Mouse (Mus musculus): ENCODE data around the gene Slc25a15. TPM values are rescaled to one million over a fixed set of nuclear protein-coding genes. Genes with fewer than 3 reads are reported as not detected.

The Slc25a15 gene
- polyA plus RNA-seq, 1 experiment from 2014 or later: 7.1 TPM

GRCm38 (mm10) chr8:22397811-22398141, 621 bp downstream of the Slc25a15 start:
- Histone ChIP-seq H3K9me3 (replicated peaks; ENCODE audit: control insufficient read depth, low read length, poor library complexity, severe bottlenecking) (no peaks in the 10 kb centered on the region), H3K9ac (ENCODE audit: low read depth, low read length) (peak overlapping the region; percentile 83), H3K27ac (ENCODE audit: low read length) (peak overlapping the region; percentile 88), H3K36me3 (ENCODE audit: control insufficient read depth, insufficient read depth, low read length) (0 out of 2 replicates have a peak, but pooled peaks cover 2% of the 10 kb centered on the region), H3K4me1 (ENCODE audit: control insufficient read depth, insufficient read depth, low read length) (peaks cover 8% of the 10 kb centered on the region), H3K27me3 (ENCODE audit: control insufficient read depth, insufficient read depth, low read depth, low read length) (no peaks in the 10 kb centered on the region), H3K4me2 (ENCODE audit: low read length) (peak overlapping the region; percentile 85), H3K4me3 (ENCODE audit: low read depth, low read length) (peak overlapping the region; percentile 76)
- under 1% methylated on average over 12 of the region's 13 CpGs for WGBS
- ATAC-seq: peak; percentile 5; the same call in 1 of the 2 replicates

- H3K9me3 ChIP-seq (replicated peaks; ENCODE audit: control insufficient read depth, low read length, poor library complexity, severe bottlenecking): no peaks in the 10 kb centered on the region
- WGBS: 94% methylated on average over 8 of the region's 8 CpGs
- ATAC-seq: no peak
- H3K27me3 ChIP-seq (ENCODE audit: control insufficient read depth, insufficient read depth, low read depth, low read length): no peaks in the 10 kb centered on the region
- H3K4me1 ChIP-seq (ENCODE audit: control insufficient read depth, insufficient read depth, low read length): peaks cover 8% of the 10 kb centered on the region
- 0 out of 2 replicates have a peak, but pooled peaks cover 2% of the 10 kb centered on the region for H3K36me3 ChIP-seq (ENCODE audit: control insufficient read depth, insufficient read depth, low read length)
- no peak overlapping the region for H3K4me3 ChIP-seq (ENCODE audit: low read depth, low read length)
- H3K9ac ChIP-seq (ENCODE audit: low read depth, low read length): no peak overlapping the region
- H3K27ac ChIP-seq (ENCODE audit: low read length): no peak overlapping the region
- no peak overlapping the region for H3K4me2 ChIP-seq (ENCODE audit: low read length)
These were observed 3.1 kb downstream of the Slc25a15 start for GRCm38 (mm10) chr8:22395256-22395655.

- Histone ChIP-seq H3K36me3 (ENCODE audit: control insufficient read depth, insufficient read depth, low read length) (0 out of 2 replicates have a peak, but pooled peaks cover 2% of the 10 kb centered on the region), H3K9ac (ENCODE audit: low read depth, low read length) (no peak overlapping the region), H3K9me3 (replicated peaks; ENCODE audit: control insufficient read depth, low read length, poor library complexity, severe bottlenecking) (no peaks in the 10 kb centered on the region), H3K27me3 (ENCODE audit: control insufficient read depth, insufficient read depth, low read depth, low read length) (no peaks in the 10 kb centered on the region), H3K4me2 (ENCODE audit: low read length) (no peak overlapping the region), H3K4me1 (ENCODE audit: control insufficient read depth, insufficient read depth, low read length) (peaks cover 8% of the 10 kb centered on the region), H3K27ac (ENCODE audit: low read length) (no peak overlapping the region), H3K4me3 (ENCODE audit: low read depth, low read length) (no peak overlapping the region)
- ATAC-seq: no peak
- WGBS: 96% methylated on average over 4 of the region's 4 CpGs
These were observed 3.9 kb downstream of the Slc25a15 start for GRCm38 (mm10) chr8:22394471-22394870.

- H3K4me2 ChIP-seq (ENCODE audit: low read length): no peak overlapping the region
- no peaks in the 10 kb centered on the region for H3K27me3 ChIP-seq (ENCODE audit: control insufficient read depth, insufficient read depth, low read depth, low read length)
- H3K27ac ChIP-seq (ENCODE audit: low read length): no peak overlapping the region
- H3K9me3 ChIP-seq (replicated peaks; ENCODE audit: control insufficient read depth, low read length, poor library complexity, severe bottlenecking): no peaks in the 10 kb centered on the region
- ATAC-seq: no peak
- 92% methylated on average over 8 of the region's 8 CpGs for WGBS
- H3K36me3 ChIP-seq (ENCODE audit: control insufficient read depth, insufficient read depth, low read length): peaks cover 2% of the 10 kb centered on the region; the same call in 1 of the 2 replicates
- H3K9ac ChIP-seq (ENCODE audit: low read depth, low read length): no peak overlapping the region
- H3K4me3 ChIP-seq (ENCODE audit: low read depth, low read length): no peak overlapping the region
- no peaks in the 10 kb centered on the region for H3K4me1 ChIP-seq (ENCODE audit: control insufficient read depth, insufficient read depth, low read length)
These were observed 7.5 kb downstream of the Slc25a15 start for GRCm38 (mm10) chr8:22390766-22391463.

- no peak for ATAC-seq
- H3K9me3 ChIP-seq (replicated peaks; ENCODE audit: control insufficient read depth, low read length, poor library complexity, severe bottlenecking): no peaks in the 10 kb centered on the region
- H3K4me1 ChIP-seq (ENCODE audit: control insufficient read depth, insufficient read depth, low read length): no peaks in the 10 kb centered on the region
- H3K9ac ChIP-seq (ENCODE audit: low read depth, low read length): no peak overlapping the region
- 81% methylated on average over 10 of the region's 10 CpGs for WGBS
- no peak overlapping the region for H3K4me3 ChIP-seq (ENCODE audit: low read depth, low read length)
- H3K4me2 ChIP-seq (ENCODE audit: low read length): no peak overlapping the region
- peaks cover 2% of the 10 kb centered on the region; the same call in 1 of the 2 replicates for H3K36me3 ChIP-seq (ENCODE audit: control insufficient read depth, insufficient read depth, low read length)
- H3K27me3 ChIP-seq (ENCODE audit: control insufficient read depth, insufficient read depth, low read depth, low read length): no peaks in the 10 kb centered on the region
- no peak overlapping the region for H3K27ac ChIP-seq (ENCODE audit: low read length)
These were observed 8.5 kb downstream of the Slc25a15 start for GRCm38 (mm10) chr8:22389874-22390273.

- Histone ChIP-seq H3K36me3 (ENCODE audit: control insufficient read depth, insufficient read depth, low read length) (peaks cover 7% of the 10 kb centered on the region), H3K4me3 (ENCODE audit: low read depth, low read length) (no peak overlapping the region), H3K4me2 (ENCODE audit: low read length) (no peak overlapping the region), H3K9ac (ENCODE audit: low read depth, low read length) (no peak overlapping the region), H3K9me3 (replicated peaks; ENCODE audit: control insufficient read depth, low read length, poor library complexity, severe bottlenecking) (no peaks in the 10 kb centered on the region), H3K27ac (ENCODE audit: low read length) (no peak overlapping the region), H3K27me3 (ENCODE audit: control insufficient read depth, insufficient read depth, low read depth, low read length) (no peaks in the 10 kb centered on the region), H3K4me1 (ENCODE audit: control insufficient read depth, insufficient read depth, low read length) (no peaks in the 10 kb centered on the region)
- WGBS: 97% methylated on average over 6 of the region's 6 CpGs
- no peak for ATAC-seq
These were observed 13.2 kb downstream of the Slc25a15 start for GRCm38 (mm10) chr8:22385158-22385557.

- no peak overlapping the region for H3K4me3 ChIP-seq (ENCODE audit: low read depth, low read length)
- no peaks in the 10 kb centered on the region for H3K4me1 ChIP-seq (ENCODE audit: control insufficient read depth, insufficient read depth, low read length)
- ATAC-seq: no peak
- no peak overlapping the region for H3K9ac ChIP-seq (ENCODE audit: low read depth, low read length)
- no peak overlapping the region for H3K4me2 ChIP-seq (ENCODE audit: low read length)
- no peak overlapping the region for H3K27ac ChIP-seq (ENCODE audit: low read length)
- H3K27me3 ChIP-seq (ENCODE audit: control insufficient read depth, insufficient read depth, low read depth, low read length): no peaks in the 10 kb centered on the region
- H3K36me3 ChIP-seq (ENCODE audit: control insufficient read depth, insufficient read depth, low read length): peaks cover 7% of the 10 kb centered on the region
- H3K9me3 ChIP-seq (replicated peaks; ENCODE audit: control insufficient read depth, low read length, poor library complexity, severe bottlenecking): no peaks in the 10 kb centered on the region
- 85% methylated on average over 19 of the region's 19 CpGs for WGBS
These were observed 15.4 kb downstream of the Slc25a15 start for GRCm38 (mm10) chr8:22382824-22383595.

GRCm38 (mm10) chr8:22380934-22381333, 17.5 kb downstream of the Slc25a15 start:
- Histone ChIP-seq H3K4me1 (ENCODE audit: control insufficient read depth, insufficient read depth, low read length) (no peaks in the 10 kb centered on the region), H3K4me2 (ENCODE audit: low read length) (no peak overlapping the region), H3K27me3 (ENCODE audit: control insufficient read depth, insufficient read depth, low read depth, low read length) (no peaks in the 10 kb centered on the region), H3K27ac (ENCODE audit: low read length) (no peak overlapping the region), H3K36me3 (ENCODE audit: control insufficient read depth, insufficient read depth, low read length) (peaks cover 7% of the 10 kb centered on the region; the same call in 1 of the 2 replicates), H3K4me3 (ENCODE audit: low read depth, low read length) (no peak overlapping the region), H3K9ac (ENCODE audit: low read depth, low read length) (no peak overlapping the region), H3K9me3 (replicated peaks; ENCODE audit: control insufficient read depth, low read length, poor library complexity, severe bottlenecking) (no peaks in the 10 kb centered on the region)
- no peak for ATAC-seq
- WGBS: 93% methylated on average over 11 of the region's 11 CpGs

GRCm38 (mm10) chr8:22376903-22377302, 21.5 kb downstream of the Slc25a15 start:
- no peak overlapping the region for H3K4me3 ChIP-seq (ENCODE audit: low read depth, low read length)
- H3K36me3 ChIP-seq (ENCODE audit: control insufficient read depth, insufficient read depth, low read length): peaks cover 4% of the 10 kb centered on the region; the same call in 1 of the 2 replicates
- H3K9ac ChIP-seq (ENCODE audit: low read depth, low read length): no peak overlapping the region
- no peak overlapping the region for H3K27ac ChIP-seq (ENCODE audit: low read length)
- no peaks in the 10 kb centered on the region for H3K4me1 ChIP-seq (ENCODE audit: control insufficient read depth, insufficient read depth, low read length)
- 46% methylated on average over 5 of the region's 5 CpGs for WGBS
- no peaks in the 10 kb centered on the region for H3K27me3 ChIP-seq (ENCODE audit: control insufficient read depth, insufficient read depth, low read depth, low read length)
- ATAC-seq: no peak; the same call in 1 of the 2 replicates
- no peaks in the 10 kb centered on the region for H3K9me3 ChIP-seq (replicated peaks; ENCODE audit: control insufficient read depth, low read length, poor library complexity, severe bottlenecking)
- H3K4me2 ChIP-seq (ENCODE audit: low read length): no peak overlapping the region

Measured in midbrain, embryonic 16.5 days (tissue).